In the genomic region with DNA sequence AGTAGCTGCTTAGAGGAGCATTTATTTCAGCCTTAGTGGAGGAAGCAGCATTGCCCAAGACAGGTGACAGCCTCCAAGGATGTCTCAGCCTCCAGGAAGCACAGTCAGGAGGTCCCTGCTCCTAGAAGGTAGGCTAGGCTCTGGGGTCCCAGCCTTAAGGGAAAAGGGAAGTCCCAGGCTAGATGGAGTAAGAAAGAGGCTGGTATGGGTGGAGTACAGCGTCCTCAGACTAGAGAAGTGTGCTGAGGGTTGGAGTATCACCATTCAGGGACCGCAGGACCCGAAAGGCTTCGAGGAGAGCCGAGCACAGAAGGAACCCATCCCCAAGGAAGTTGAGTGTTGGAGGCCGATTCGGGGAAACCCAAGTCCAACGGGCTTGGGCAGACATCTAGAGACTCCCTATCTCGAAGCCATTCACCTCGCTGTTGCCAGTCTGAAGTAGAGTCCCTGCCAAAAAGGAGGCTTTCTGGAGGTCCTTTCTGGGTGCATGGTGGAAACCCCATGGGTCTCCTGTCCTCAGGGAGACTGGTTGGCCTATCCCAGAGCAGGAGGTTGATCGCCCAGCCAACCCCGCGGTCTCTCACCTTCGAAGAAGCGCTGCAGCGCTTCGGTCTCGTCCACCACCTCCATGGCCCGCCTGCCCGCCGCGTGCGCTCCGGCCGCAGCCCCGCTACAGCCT, we compare ENCODE assay signal across 8 mouse cellular contexts. TPM values are rescaled to one million over a fixed set of nuclear protein-coding genes. Genes with fewer than 3 reads are reported as not detected.
A peak's percentile ranks its signal among the peaks of the same experiment; 100 is the strongest.
DNase-seq lines count a peak whose midpoint lies in the region; ATAC-seq and TF ChIP-seq lines count a peak whose summit lies in the region.

No protein-coding gene starts in this region.

- no peak overlapping the region for H3K9ac ChIP-seq in forebrain, postnatal 0 days

- TF ChIP-seq CTCF in E14TG2a.4 (conservative IDR thresholded peaks at IDR 0.05; ENCODE audit: low read length) = no peak
- TF ChIP-seq CTCF in forebrain, postnatal 0 days (IDR thresholded peaks at IDR 0.05; ENCODE audit: low read depth) = no peak

- peaks cover 25% of the 10 kb centered on the region; the same call in 1 of the 2 replicates for H3K27me3 ChIP-seq in heart, embryonic 10.5 days (ENCODE audit: insufficient read depth, poor library complexity, severe bottlenecking)
- no peaks in the 10 kb centered on the region for H3K27me3 ChIP-seq in E14TG2a.4 (ENCODE audit: insufficient read depth, low read length)
- H3K27me3 ChIP-seq in forebrain, postnatal 0 days (ENCODE audit: insufficient read depth, low read length) = peaks cover 4% of the 10 kb centered on the region; the same call in 1 of the 2 replicates

- intact Hi-C loops in heart, postnatal 14 days (cut with DNase I) = loop anchor here (2.0 kb wide), 1 partner anchor 21 kb away; no protein-coding TSS in a partner anchor
- intact Hi-C loops in gastrocnemius, postnatal 14 days (cut with DNase I; ENCODE audit: low total_unique reads) = no loop called here

- peak overlapping the region; percentile 71 for H3K4me3 ChIP-seq in heart, embryonic 10.5 days
- peak overlapping the region; percentile 84 for H3K4me3 ChIP-seq in E14TG2a.4 (replicated peaks; ENCODE audit: low read length)
- peak overlapping the region; percentile 32 for H3K4me3 ChIP-seq in forebrain, postnatal 0 days (ENCODE audit: low read depth, low read length)

- H3K27ac ChIP-seq in heart, embryonic 10.5 days = peak overlapping the region; percentile 91
- H3K27ac ChIP-seq in forebrain, postnatal 0 days (ENCODE audit: low read depth, low read length) = no peak overlapping the region

- H3K9me3 ChIP-seq in heart, embryonic 10.5 days = no peaks in the 10 kb centered on the region
- no peaks in the 10 kb centered on the region for H3K9me3 ChIP-seq in E14TG2a.4 (ENCODE audit: low read length)
- H3K9me3 ChIP-seq in forebrain, postnatal 0 days (ENCODE audit: low read length) = no peaks in the 10 kb centered on the region

- 2% methylated on average over 26 of the region's 26 CpGs for WGBS in heart, embryonic 10.5 days
- WGBS in forebrain, postnatal 0 days = 5% methylated on average over 26 of the region's 26 CpGs

- H3K4me2 ChIP-seq in forebrain, postnatal 0 days (ENCODE audit: low read depth) = peak overlapping the region; percentile 57

- no peaks in the 10 kb centered on the region for H3K36me3 ChIP-seq in heart, embryonic 10.5 days
- peaks cover 42% of the 10 kb centered on the region for H3K36me3 ChIP-seq in E14TG2a.4 (ENCODE audit: insufficient read depth, low read length)
- H3K36me3 ChIP-seq in forebrain, postnatal 0 days (ENCODE audit: insufficient read depth) = no peaks in the 10 kb centered on the region

- no peak for DNase-seq in heart, embryonic 10.5 days (ENCODE audit: low spot score)
- DNase-seq in heart, postnatal 14 days = no peak
- peak; percentile 6 for DNase-seq in forebrain, postnatal 0 days
- no peak for DNase-seq in gastrocnemius, postnatal 14 days
- DNase-seq in spleen, postnatal 4 days (ENCODE audit: low spot score in 2 of 2) = no peak
- DNase-seq in gastrocnemius, adult 8-10 months (ENCODE audit: low spot score in 2 of 2) = no peak

- ATAC-seq in forebrain, postnatal 0 days = no peak; the same call in 1 of the 2 replicates
- peak; percentile 52 for ATAC-seq in megakaryocyte, adult 5-6 weeks (ENCODE audit: poor library complexity, severe bottlenecking)

- peaks cover 52% of the 10 kb centered on the region for H3K4me1 ChIP-seq in heart, embryonic 10.5 days
- peaks cover 91% of the 10 kb centered on the region for H3K4me1 ChIP-seq in E14TG2a.4 (replicated peaks; ENCODE audit: low read depth, low read length)
- H3K4me1 ChIP-seq in forebrain, postnatal 0 days (ENCODE audit: insufficient read depth) = no peaks in the 10 kb centered on the region

RNA-seq across cellular contexts. Expression of gene Myrf, which starts 0.4 kb away (rescaled TPM):
- 17.4 and 30.6 TPM in 2 replicates for polyA plus RNA-seq in heart, embryonic 10.5 days (2016; fragmentation: Nextera tagmentation; extraction: Ambion mirVana)
- 1 to 10 TPM; 7.6 to 7.7 TPM for total RNA-seq in heart, postnatal 14 days (2021)
- total RNA-seq in forebrain, postnatal 0 days (2014; rRNA removed) = 0.54 and 0.81 TPM in 2 replicates
- 0.20 and 0.47 TPM in 2 replicates for polyA plus RNA-seq in forebrain, postnatal 0 days (2015; fragmentation: Nextera tagmentation; extraction: Ambion mirVana)
- total RNA-seq in megakaryocyte, adult 5-6 weeks (2015) = 0.22 and 0.27 TPM in 2 replicates
- 0.04 TPM in 1 of 2 replicates, not detected in the other for total RNA-seq in megakaryocyte, adult 5-6 weeks (2017)
- under 1 TPM in 1 of 2 experiments, not detected in 1; 0.08 TPM for total RNA-seq in gastrocnemius, postnatal 14 days (2021)
- total RNA-seq in gastrocnemius, adult 8-10 months (2022) = not detected

RNA-seq across cellular contexts. Expression of gene Fen1, which starts 36.1 kb away (rescaled TPM):
- 96.5 and 128 TPM in 2 replicates for polyA plus RNA-seq in heart, embryonic 10.5 days (2016; fragmentation: Nextera tagmentation; extraction: Ambion mirVana)
- 1 to 10 TPM; 5.4 to 8.1 TPM for total RNA-seq in heart, postnatal 14 days (2021)
- total RNA-seq in forebrain, postnatal 0 days (2014; rRNA removed) = 23.4 and 24.6 TPM in 2 replicates
- polyA plus RNA-seq in forebrain, postnatal 0 days (2015; fragmentation: Nextera tagmentation; extraction: Ambion mirVana) = 28.7 and 30.8 TPM in 2 replicates
- total RNA-seq in megakaryocyte, adult 5-6 weeks (2015) = 30.7 and 33.9 TPM in 2 replicates
- total RNA-seq in megakaryocyte, adult 5-6 weeks (2017) = 60.5 and 62.9 TPM in 2 replicates
- total RNA-seq in gastrocnemius, postnatal 14 days (2021) = 1 to 10 TPM; 4.2 to 6.2 TPM
- 1 to 10 TPM; 4.2 to 5.4 (median 4.7) TPM for total RNA-seq in gastrocnemius, adult 8-10 months (2022)

RNA-seq across cellular contexts. Expression of gene Tmem258, which starts 36.3 kb away (rescaled TPM):
- 384 and 400 TPM in 2 replicates for polyA plus RNA-seq in heart, embryonic 10.5 days (2016; fragmentation: Nextera tagmentation; extraction: Ambion mirVana)
- total RNA-seq in heart, postnatal 14 days (2021) = 100 to 1,000 TPM; 149 to 153 TPM
- total RNA-seq in forebrain, postnatal 0 days (2014; rRNA removed) = 102 and 135 TPM in 2 replicates
- polyA plus RNA-seq in forebrain, postnatal 0 days (2015; fragmentation: Nextera tagmentation; extraction: Ambion mirVana) = 310 and 398 TPM in 2 replicates
- 182 and 197 TPM in 2 replicates for total RNA-seq in megakaryocyte, adult 5-6 weeks (2015)
- total RNA-seq in megakaryocyte, adult 5-6 weeks (2017) = 163 and 204 TPM in 2 replicates
- total RNA-seq in gastrocnemius, postnatal 14 days (2021) = 10 to 100 TPM; 92.6 to 96.5 TPM
- 10 to 100 TPM; 74.3 to 86.5 (median 83.2) TPM for total RNA-seq in gastrocnemius, adult 8-10 months (2022)

RNA-seq across cellular contexts. Expression of gene Fads1, which starts 57.4 kb away (rescaled TPM):
- 76.6 and 89.6 TPM in 2 replicates for polyA plus RNA-seq in heart, embryonic 10.5 days (2016; fragmentation: Nextera tagmentation; extraction: Ambion mirVana)
- 10 to 100 TPM; 23.4 to 23.5 TPM for total RNA-seq in heart, postnatal 14 days (2021)
- 142 and 176 TPM in 2 replicates for total RNA-seq in forebrain, postnatal 0 days (2014; rRNA removed)
- 113 and 153 TPM in 2 replicates for polyA plus RNA-seq in forebrain, postnatal 0 days (2015; fragmentation: Nextera tagmentation; extraction: Ambion mirVana)
- total RNA-seq in megakaryocyte, adult 5-6 weeks (2015) = 12.3 and 12.6 TPM in 2 replicates
- total RNA-seq in megakaryocyte, adult 5-6 weeks (2017) = 5.3 and 9.6 TPM in 2 replicates
- 10 to 100 TPM; 10.5 to 16.5 TPM for total RNA-seq in gastrocnemius, postnatal 14 days (2021)
- total RNA-seq in gastrocnemius, adult 8-10 months (2022) = 1 to 10 TPM; 2.5 to 6.0 (median 4.2) TPM

Comparison
In these comparisons a context has a peak if more than half of its experiments do, and no peak if none do; other contexts are left out.
1. H3K4me3 ChIP-seq: peak in every context shown above with its lines; median percentile 84 in E14TG2a.4; 71 in heart, embryonic 10.5 days; 32 in forebrain, postnatal 0 days.